Mouse (Mus musculus): Measurements from ENCODE around the gene Gng5.

Gene Gng5

DNA sequence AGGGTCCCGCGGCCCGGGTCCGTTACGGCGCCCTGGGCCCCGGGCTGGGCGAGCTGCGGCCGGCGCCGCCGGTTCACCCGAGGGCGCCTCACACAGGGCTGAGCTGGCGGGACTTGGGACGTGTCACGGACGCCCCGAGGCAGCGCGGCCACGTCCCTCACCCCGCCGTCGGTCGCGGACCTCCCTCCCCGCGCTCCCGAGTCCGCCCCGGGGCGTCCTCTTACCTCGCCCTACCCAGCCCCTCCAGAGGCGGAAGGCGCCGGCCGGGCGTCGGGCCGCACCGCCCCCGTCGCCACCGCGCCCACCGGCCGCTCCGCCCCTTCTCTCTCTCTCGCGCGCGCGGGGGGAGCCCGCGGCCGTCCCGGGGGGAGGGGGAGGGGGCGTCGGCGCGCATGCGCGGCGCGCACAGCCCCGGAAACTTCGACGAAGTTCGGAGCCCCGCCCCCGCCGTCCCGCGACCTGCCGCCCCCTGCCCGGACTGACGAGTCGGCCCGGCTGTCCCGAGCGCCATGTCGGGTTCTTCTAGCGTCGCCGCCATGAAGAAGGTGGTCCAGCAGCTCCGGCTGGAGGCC is at the start of gene Gng5, which contains the start of gene Spata1:
TSS of gene Gng5 (plus strand) at position 377 of the 572 bp plus-strand sequence.
TSS of gene Spata1 (minus strand) at position 323 of the 572 bp plus-strand sequence.
- no peak for DNase-seq (ENCODE audit: low read depth, low spot score)

DNA sequence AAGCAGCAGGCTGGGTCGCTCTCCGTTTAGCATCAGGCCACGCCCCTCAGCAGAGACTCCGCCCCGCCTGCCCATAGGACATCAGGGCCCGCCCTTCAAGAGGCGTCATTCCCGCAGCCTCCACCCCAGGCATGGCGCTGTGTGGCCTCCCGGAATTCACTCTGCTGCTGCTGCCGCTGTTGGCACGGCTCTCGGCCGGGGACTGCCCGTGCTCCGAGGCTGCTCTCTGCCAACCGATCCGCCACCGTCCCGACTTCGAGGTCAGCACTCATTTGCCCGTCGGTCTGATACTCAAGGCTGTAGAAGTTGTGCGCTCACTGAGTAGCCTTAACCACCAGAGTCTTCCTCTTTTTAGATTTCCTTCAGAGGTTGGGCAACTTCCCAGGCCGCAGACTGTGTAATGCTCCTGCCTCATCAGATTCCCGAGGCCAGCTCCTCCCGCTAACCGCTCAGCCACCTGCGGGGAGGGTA is 49.2 kb upstream of the Gng5 start:
- DNase-seq (ENCODE audit: low read depth, low spot score): peak; percentile 70

DNA sequence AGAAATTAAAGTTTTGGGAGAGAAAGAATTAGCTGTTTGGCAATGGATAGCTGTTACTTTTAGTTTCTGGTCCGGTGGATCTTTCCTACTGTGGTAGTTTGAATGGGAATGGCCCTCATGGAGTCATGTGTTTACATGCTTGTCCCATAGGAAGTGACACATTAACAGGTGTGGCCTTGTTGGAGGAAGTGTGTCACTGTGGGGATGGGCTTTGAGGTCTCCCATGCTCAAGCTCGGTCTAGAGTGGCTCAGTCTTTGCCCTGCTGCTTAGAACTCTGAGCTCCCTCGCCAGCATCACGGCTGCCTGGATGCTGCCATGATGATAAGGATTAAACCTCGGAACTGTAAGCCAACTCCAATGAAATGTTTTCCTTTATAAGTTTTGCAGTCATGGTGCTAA is 48.2 kb upstream of the Gng5 start:
- DNase-seq (ENCODE audit: low read depth, low spot score): no peak

DNA sequence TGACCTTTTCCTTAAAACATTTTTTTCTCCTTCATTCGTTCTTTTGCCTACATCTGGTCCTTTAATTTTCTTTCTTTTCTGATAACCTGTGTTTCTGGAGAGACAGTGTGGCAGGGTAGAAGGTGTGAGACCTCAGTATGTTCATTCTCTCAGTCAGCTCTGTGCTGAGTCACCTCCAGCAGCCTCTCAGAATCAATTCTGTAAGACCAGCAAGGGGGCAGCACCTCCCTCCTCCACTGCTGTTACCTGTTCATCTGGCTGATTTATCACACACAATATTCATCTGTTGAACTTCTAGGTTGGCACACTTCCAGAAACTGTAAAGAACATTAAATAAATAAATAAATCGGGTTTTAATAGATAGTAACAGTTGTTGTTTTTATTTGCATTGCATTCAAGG is 36.7 kb upstream of the Gng5 start:
- DNase-seq (ENCODE audit: low read depth, low spot score): no peak

DNA sequence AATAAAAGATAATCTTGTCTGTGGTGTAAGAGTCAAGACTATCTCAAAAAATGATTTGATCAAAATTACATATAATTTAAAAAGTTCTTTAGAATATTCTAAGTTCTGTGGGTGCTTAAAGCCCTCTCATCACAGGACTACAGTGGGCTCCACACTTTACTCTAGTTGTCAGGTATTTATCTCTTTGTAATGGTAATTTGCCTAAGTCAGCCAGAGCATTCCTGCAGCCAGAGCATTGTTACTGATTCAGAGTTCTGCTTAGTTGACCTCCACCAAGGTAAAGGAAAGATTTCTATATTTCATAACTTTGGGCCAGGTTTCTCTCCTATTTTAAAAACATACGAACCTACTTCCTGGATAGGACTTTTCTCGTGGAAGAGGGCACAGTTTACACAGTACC is 30.4 kb upstream of the Gng5 start:
- no peak for DNase-seq (ENCODE audit: low read depth, low spot score)

DNA sequence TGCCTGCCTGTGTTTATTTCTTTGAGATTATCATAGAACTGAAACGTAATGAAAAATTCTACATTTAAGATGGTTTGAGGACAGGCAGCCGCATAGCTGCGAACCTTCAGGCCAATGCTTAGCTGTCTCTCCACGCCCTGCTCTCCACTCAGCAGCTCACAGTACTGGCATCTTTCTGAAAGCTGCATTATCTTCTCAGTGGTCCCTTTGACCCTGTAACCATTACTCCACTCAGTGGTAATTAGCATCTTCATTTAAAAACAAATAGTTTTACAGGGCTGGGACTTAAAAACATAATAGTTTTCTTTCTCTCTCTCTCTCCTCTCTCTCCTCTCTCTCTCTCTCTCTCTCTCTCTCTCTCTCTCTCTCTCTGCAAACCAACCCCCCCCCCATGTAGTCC is 26.9 kb upstream of the Gng5 start:
- DNase-seq (ENCODE audit: low read depth, low spot score): no peak

DNA sequence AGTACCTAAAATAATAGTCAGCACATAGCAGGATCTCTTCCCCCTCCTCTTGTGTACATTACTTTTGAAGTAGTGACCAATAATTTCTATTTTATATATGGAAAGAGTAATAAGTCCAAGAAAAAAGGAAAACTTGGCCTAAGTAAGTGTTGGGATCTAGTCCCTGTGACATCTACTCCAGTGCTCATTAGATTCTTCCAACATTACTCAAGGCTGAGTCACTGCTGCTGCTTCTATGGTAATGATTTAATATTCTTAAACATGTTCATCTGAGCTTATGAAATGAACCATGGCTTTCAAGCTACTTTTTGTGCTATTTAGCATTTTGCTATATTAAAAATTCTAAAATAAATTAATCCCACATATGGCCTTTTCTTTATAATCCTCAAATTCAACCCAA is 25.9 kb upstream of the Gng5 start:
- no peak for DNase-seq (ENCODE audit: low read depth, low spot score)

DNA sequence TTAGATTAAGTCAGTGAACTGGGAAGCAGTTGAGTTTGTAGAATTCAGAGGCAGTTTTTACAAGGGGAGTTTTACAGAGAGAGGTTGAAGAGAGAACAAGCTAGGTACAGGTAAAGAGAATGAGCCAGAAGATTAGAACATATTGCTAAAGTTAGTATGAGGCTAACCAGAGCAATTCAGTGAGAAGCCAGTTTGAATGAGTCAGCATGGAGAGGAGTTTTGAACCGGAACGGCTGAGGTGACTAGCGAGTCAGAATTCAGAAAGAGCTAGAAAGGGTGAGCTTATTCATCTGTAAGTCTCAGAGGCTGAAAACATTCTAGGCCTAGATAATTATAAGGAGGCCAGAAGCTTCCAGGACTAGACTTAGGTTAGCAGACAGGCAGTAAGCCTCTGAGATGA is 25.2 kb upstream of the Gng5 start:
- no peak for DNase-seq (ENCODE audit: low read depth, low spot score)

DNA sequence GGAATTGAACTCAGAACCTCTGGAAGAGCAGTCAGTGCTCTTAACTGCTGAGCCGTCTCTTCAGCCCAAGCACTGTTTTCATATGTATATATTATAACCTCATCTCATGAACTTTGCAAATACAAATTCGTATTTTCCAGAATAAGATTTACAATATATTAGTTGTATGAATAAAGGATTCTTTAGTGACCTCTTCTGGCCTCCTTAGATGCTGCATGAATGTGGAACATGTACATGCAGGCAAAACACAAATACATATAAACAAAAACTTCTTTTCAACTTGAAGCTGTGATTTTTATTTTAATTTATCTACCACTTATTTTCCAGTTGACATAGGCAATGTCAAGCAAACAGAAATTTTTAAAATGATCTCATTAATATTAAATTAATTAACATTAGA is 17.6 kb upstream of the Gng5 start:
- DNase-seq (ENCODE audit: low read depth, low spot score): no peak

DNA sequence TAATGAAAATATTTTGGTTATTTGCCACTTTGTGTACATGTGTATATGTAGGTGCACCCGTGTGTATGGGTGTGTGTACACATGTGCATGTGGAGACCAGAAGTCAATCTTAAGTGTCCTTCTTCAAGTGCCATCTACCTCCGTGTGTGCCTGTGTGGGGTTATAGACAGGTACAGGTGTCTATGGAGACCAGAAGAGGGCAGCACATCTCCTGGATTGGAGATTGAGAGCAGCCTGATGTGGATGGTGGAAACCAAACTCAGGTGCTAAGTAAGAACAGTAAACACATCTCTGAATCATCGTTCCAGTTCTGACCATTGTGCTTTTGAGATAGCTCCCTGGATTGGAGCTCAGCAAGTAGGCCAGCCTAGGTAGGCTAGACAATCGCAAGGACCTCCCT is 13.1 kb upstream of the Gng5 start:
- no peak for DNase-seq (ENCODE audit: low read depth, low spot score)

DNA sequence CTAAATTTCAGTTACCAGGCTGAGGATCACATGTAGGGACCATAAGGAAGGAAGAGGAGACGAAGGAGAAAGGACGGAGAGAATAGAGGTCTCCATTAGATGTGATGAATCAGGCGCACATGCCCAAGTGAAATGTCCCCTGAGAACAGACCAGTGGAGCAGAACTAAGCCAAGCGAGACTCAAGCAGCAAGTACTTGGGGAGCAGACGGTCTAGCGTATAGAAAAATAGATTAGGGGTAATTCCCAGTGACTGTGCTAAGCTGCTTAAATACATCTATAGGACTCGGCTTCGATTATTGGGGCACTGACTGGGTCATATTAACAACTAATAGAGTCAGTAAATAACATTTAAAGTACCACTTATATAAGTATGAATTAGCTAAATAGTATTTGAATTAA is 4.7 kb upstream of the Gng5 start:
- no peak for DNase-seq (ENCODE audit: low read depth, low spot score)

DNA sequence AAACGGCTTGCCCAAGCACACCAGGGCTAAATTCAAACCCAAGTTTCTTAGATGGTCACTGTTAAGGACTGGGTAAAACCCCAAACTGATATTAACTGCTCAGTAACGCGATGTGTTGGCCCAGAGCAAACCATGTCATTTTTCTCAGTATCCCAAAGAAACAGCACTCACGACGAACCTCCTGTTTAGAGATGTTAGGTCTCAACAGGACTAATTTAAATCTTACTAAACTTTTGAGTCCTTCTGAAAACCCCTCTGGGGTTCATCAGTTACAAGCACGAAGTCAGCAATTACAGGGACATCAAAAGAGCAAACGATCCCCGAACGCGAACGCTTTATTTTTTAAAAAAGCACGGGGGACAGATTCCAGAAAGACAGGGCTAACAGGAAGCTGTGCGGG is 618 bp upstream of the Gng5 start:
- DNase-seq (ENCODE audit: low read depth, low spot score): no peak

DNA sequence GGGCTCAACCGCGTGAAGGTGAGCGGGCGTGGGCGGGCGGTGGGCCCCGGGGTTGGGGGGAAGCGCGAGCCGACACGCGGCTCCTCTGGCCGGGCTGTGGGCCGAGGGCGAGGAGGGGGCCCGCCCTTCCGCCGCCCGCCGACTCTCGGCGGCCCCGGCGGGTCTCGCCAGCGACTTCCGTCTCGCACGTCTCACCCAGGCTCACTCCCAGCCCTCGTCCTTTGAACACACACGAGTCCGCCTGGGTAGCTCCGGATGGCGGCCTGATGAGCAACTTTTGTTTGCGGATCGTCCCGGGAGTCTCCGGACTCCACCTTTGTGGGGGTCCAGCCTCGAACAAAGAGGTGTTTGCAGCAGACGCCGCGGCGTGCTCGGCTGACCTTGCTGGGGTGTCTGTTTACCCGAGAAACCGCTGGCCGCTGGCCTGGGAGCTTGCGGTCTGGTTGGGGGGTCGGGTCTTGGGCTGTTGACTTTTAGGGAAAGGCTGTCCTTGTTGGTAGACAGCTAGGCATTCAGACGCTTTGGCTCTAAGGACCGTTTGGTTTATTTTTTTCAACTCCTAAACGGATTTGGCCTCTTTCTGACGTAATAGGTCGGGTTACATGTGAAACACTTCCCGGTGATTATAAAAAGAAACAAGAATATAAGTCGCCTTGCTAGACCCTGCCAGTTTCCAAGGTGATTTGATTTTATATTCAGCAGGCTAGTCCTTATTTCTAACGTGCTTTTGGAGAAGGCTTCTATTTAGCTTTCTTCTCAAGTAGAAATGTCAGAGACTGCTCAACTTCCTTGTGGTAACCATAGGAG is 599 bp downstream of the Gng5 start:
- DNase-seq (ENCODE audit: low read depth, low spot score): no peak

DNA sequence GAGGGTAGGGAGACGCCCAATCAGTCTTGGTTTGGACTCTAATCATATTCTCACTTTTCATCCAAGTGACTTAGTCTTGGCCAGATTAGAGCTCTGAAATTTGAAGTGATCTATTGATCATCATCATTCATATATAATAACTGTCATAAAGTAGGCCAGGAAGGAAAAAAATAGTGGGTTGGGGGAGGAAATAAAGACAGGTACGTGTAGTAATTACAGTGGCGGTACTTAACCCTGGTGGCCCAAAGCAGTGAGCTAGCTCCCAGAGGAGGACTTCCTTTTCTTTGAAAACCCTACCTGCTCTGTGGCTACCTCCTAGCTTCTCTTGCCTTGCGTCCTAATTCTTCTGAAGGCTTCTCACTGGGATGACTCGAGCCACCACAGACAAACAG is 1.2 kb downstream of the Gng5 start:
- DNase-seq (ENCODE audit: low read depth, low spot score): no peak

DNA sequence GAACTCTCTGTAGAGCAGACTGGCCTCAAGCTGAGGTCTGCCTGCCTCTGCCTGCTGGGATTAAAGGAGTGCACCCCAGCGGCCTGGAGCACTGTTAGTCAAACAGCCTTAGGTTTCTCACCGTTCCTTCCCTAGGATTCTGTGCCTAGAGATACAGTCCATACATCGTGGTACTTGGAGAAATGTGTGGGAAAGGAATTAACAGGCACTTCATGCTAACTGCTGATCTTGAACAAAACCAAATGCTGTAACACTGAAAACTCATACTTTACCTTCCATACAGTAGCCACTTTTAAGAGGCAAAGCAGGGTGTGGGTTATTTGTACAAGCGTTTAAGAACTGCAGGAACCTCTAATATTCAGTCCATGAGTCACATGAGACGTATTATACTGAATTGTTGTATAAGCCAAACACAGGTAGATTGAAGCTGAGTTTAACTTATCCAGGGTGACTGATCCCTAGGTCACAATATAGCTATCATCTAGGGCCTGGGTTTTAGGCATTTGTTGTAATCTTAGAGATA is 2.1 kb downstream of the Gng5 start:
- no peak for DNase-seq (ENCODE audit: low read depth, low spot score)

DNA sequence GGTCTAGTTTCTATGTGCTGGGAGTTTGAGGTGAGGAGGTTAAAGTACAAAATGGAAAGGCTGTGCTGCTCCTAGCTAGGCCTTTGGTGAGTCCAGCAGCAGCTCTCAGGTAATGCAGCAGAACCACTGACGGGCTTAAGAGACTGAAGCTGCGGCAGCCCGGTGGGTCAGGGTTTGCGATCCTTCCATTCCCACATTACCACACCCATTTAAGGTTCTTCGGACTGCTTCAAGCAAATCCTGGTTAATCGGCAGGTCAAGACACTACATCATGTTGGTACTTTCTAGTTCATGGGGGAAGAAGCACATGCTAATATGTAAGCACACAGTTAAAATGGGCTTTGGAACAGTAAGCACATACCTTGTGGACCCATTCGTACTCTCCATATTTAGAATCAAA is 7.1 kb downstream of the Gng5 start:
- DNase-seq (ENCODE audit: low read depth, low spot score): no peak

DNA sequence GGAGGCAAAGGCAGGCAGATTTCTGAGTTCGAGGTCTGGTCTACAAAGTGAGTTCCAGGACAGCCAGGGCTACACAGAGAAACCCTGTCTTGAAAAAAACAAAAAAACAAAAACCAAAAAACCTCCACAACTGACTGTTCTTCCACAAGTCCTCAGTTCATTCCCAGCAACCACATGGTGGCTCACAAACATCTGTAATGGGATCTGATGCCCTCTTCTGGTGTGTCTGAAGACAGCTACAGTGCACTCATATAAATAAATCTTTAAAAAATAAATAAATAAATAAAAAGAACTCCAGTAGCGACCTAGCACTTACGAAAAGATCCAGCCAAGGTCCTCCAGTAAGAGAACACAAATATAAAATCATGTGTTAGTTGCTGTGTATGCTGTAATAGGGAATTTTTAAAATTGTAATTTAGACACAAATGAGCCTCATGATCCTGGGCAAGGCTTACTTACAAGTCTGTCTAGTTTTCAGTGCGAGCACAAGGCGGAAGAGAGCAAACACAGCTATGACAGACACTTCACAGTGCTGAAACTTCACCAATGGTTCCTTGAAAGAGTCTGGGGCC is 20.7 kb downstream of the Gng5 start:
- DNase-seq (ENCODE audit: low read depth, low spot score): no peak

DNA sequence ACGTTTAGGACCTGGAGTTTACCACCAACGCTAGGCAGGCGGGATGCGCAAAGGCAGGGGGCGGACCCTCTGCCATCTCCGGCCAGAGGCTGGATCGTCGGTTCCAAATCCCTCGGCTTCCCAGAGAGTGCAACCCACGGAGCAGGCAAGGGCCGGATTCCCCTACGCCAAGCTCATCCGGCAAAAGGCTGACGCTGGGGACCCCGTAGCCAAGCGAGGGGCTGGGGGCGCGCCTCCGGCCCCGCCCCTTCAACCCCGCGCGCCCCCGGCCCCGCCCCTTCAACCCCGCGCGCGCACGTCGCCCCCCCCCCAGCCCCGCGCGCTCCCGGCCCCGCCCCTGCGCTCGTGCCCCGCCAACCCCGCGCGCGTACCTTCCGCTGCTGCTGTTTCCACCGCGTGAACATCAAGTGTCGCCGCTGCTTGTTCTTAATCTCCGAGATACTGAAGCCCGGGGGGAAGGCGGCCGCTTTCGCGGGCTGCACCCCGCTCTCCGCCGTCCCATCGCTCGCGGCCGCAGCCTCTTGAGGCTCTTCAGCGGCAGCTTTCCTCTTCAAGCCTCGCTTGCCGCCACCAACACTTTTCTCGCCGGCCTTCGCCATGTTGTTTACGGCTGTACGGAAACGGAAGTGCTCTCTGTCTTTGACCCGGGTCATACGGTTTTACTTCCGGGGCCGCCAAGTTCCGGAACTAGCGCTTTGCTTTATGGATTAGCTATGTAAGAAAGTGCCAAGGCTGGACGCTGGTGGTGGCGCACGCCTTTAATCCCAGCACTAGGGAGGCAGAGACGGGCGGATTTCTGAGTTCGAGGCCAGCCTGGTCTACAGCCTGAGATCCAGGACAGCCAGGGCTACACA is 21.4 kb downstream of the Gng5 start, which contains the start of gene Rpf1:
TSS of gene Rpf1 (minus strand) at position 632 of the 854 bp plus-strand sequence.
- peak; percentile 88 for DNase-seq (ENCODE audit: low read depth, low spot score)

DNA sequence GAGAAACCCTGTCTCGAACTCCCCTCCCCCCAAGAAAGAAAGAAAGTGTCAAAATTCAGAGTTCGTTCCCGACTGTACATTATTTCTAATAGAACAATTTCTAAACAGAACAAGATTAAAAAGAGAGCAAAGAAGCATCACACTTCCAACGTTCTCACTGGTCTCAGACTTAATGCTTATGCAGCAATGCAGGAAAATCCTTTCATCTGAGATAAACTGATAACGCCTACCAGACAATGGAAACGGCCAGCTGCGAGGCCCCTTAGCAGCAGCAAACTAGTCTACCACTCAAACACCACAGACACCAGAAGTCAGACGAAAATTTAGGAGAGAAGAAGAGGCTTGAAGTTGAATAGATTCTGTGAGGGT is 22.0 kb downstream of the Gng5 start:
- DNase-seq (ENCODE audit: low read depth, low spot score): no peak

DNA sequence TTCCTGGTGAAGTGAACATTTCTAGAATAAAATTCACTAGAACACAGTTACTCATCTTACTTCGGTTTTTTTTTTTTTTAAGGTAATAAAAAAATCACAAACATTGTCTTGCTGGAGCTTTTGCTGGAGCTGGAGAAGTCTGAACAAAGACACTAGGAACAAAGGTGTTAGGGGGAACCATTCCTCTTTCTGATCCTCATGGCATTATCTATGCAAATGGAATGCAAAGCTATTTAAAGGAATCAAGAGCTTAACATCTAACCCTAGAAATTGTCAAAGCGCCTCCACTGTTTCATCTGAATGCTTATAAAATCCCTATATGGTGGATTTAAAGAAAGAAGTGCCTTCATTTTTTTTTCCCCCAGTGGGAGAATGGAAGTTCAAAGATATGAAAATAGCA is 28.7 kb downstream of the Gng5 start:
- no peak for DNase-seq (ENCODE audit: low read depth, low spot score)

DNA sequence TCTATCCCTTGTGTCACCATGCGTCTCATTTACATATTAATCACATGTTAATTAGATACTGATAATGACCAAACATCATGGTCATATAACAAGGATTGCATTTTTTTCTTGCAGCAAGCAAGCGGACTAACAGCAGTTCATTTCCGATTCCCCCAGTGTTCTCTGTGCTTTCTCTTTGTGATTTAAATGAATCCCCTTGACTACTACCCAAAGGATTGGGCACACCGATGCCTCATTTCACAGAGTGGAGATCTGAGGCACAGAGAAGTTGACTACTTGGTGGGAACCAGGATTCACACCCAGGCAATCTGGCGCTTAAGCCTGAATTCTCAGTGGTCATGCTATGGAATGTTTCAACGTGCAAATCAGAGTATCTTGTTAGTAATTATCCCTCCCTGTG is 35.4 kb downstream of the Gng5 start:
- no peak for DNase-seq (ENCODE audit: low read depth, low spot score)

Measured in brain, embryonic 18.5 days (tissue).